Mouse (Mus musculus) hindlimb bud, embryonic 11.5 days (tissue): Measurements from ENCODE around the gene Tex11.
"Not testable (repeated sequence)": the region's sequence is repeated elsewhere in the genome, so short reads cannot be mapped to it uniquely, and the experiment has no call there.

Source experiments
- DNase-seq: peaks from one replicate; pipeline ENCODE4 v3.0.0-alpha.2; 2012; ENCODE audit warnings: low read depth, low spot score; ENCODE audit errors: extremely low spot score

The Tex11 gene

GRCm38 (mm10) chrX:101059541-101059940 is at the start of gene Tex11:
Tex11 (minus strand) TSS chrX:101059667.
- DNase-seq = no peak

- DNase-seq = no peak
These were observed 26.5 kb upstream of the Tex11 start, which contains the start of gene Slc7a3 for GRCm38 (mm10) chrX:101085920-101086319. Slc7a3 (minus strand) TSS chrX:101086020.

GRCm38 (mm10) chrX:101085211-101085610 is 25.7 kb upstream of the Tex11 start:
- not testable (repeated sequence) for DNase-seq

- no peak for DNase-seq
These were observed 24.7 kb upstream of the Tex11 start for GRCm38 (mm10) chrX:101084192-101084591.

- no peak for DNase-seq
These were observed 5.8 kb upstream of the Tex11 start for GRCm38 (mm10) chrX:101065245-101065644.

- DNase-seq = no peak
These were observed 4.0 kb upstream of the Tex11 start for GRCm38 (mm10) chrX:101063503-101063902.

GRCm38 (mm10) chrX:100943640-100944039 is 115.8 kb downstream of the Tex11 start:
- DNase-seq = no peak

- DNase-seq = no peak
These were observed 220.3 kb downstream of the Tex11 start for GRCm38 (mm10) chrX:100839211-100839610.

- no peak for DNase-seq
These were observed 226.7 kb downstream of the Tex11 start for GRCm38 (mm10) chrX:100832806-100833205.

- DNase-seq = no peak
These were observed 233.9 kb downstream of the Tex11 start for GRCm38 (mm10) chrX:100825557-100825956.

GRCm38 (mm10) chrX:100821149-100821548 is 238.3 kb downstream of the Tex11 start:
- no peak for DNase-seq

GRCm38 (mm10) chrX:100818681-100819080 is 240.8 kb downstream of the Tex11 start:
- no peak for DNase-seq

- DNase-seq = no peak
These were observed 243.7 kb downstream of the Tex11 start for GRCm38 (mm10) chrX:100815766-100816165.

GRCm38 (mm10) chrX:100814139-100814538 is 245.3 kb downstream of the Tex11 start:
- DNase-seq = no peak

GRCm38 (mm10) chrX:100811129-100811528 is 248.3 kb downstream of the Tex11 start:
- DNase-seq = no peak

- no peak for DNase-seq
These were observed 257.4 kb downstream of the Tex11 start for GRCm38 (mm10) chrX:100802034-100802433.

- no peak for DNase-seq
These were observed 258.8 kb downstream of the Tex11 start for GRCm38 (mm10) chrX:100800643-100801042.

- DNase-seq = no peak
These were observed 261.5 kb downstream of the Tex11 start for GRCm38 (mm10) chrX:100797851-100798527.

GRCm38 (mm10) chrX:100797370-100797769 is 262.1 kb downstream of the Tex11 start:
- DNase-seq = no peak

- no peak for DNase-seq
These were observed 262.8 kb downstream of the Tex11 start for GRCm38 (mm10) chrX:100796741-100797090.

GRCm38 (mm10) chrX:100796041-100796740 is 263.3 kb downstream of the Tex11 start:
- no peak for DNase-seq

- no peak for DNase-seq
These were observed 270.1 kb downstream of the Tex11 start for GRCm38 (mm10) chrX:100789322-100789721.
